Mouse (Mus musculus) forebrain, embryonic 13.5 days (tissue): ENCODE results near the gene Itgal. TPM values are rescaled to one million over a fixed set of nuclear protein-coding genes. Genes with fewer than 3 reads are reported as not detected.
A peak's percentile ranks its signal among the peaks of the same experiment; 100 is the strongest.
"Not testable (repeated sequence)": the region's sequence is repeated elsewhere in the genome, so short reads cannot be mapped to it uniquely, and the experiment has no call there.

ENCODE experiments used
- ATAC-seq: fragments of 200-750 bp; cut with Nextera tagmentation; 2 replicates; pipeline ENCODE4 v1.8.0; 2017
- H3K27ac ChIP-seq: fragments of 300-500 bp; sonication (generic); 2 replicates; pipeline ENCODE4 v1.5.1; 2015; ENCODE audit warnings: inconsistent platforms, mild to moderate bottlenecking, moderate library complexity
- H3K27me3 ChIP-seq: fragments of 300-500 bp; sonication (generic); 2 replicates; pipeline ENCODE4 v1.6.1; 2015; ENCODE audit warnings: mild to moderate bottlenecking, inconsistent platforms
- H3K36me3 ChIP-seq: fragments of 300-500 bp; sonication (generic); 2 replicates; pipeline ENCODE4 v1.6.1; 2015; ENCODE audit warnings: mild to moderate bottlenecking, inconsistent platforms; ENCODE audit not compliant: poor library complexity, severe bottlenecking
- H3K4me1 ChIP-seq: fragments of 300-500 bp; sonication (generic); 2 replicates; pipeline ENCODE4 v1.6.1; 2015; ENCODE audit warnings: inconsistent platforms
- H3K4me2 ChIP-seq: fragments of 300-500 bp; sonication (generic); 2 replicates; pipeline ENCODE4 v1.6.1; 2015; ENCODE audit warnings: inconsistent platforms, mild to moderate bottlenecking, moderate library complexity
- H3K4me3 ChIP-seq: fragments of 300-500 bp; sonication (generic); 2 replicates; pipeline ENCODE4 v1.5.1; 2015; ENCODE audit warnings: mild to moderate bottlenecking, inconsistent platforms
- H3K9ac ChIP-seq: fragments of 300-500 bp; sonication (generic); 2 replicates; pipeline ENCODE4 v1.6.1; 2015; ENCODE audit warnings: mild to moderate bottlenecking, inconsistent platforms
- H3K9me3 ChIP-seq: fragments of 300-500 bp; sonication (generic); replicated peaks from 2 replicates; pipeline ENCODE4 v1.6.1; 2016; ENCODE audit warnings: inconsistent platforms
- WGBS: fragments of 180-500 bp; shearing (Covaris S2); methylation state at CpG from one replicate; pipeline ENCODE4 v1.1.7; 2015; 5-methylcytosine and 5-hydroxymethylcytosine counted together
- polyA plus RNA-seq: library from polyadenylated mRNA; unstranded; fragments of >200 nt; fragmentation: Nextera tagmentation; extraction: Ambion mirVana; gene quantifications from 2 replicates; pipeline ENCODE4 v1.2.1, GENCODE M21; 2015

The Itgal gene
- polyA plus RNA-seq, 1 experiment from 2014 or later = 0.26 TPM

DNA sequence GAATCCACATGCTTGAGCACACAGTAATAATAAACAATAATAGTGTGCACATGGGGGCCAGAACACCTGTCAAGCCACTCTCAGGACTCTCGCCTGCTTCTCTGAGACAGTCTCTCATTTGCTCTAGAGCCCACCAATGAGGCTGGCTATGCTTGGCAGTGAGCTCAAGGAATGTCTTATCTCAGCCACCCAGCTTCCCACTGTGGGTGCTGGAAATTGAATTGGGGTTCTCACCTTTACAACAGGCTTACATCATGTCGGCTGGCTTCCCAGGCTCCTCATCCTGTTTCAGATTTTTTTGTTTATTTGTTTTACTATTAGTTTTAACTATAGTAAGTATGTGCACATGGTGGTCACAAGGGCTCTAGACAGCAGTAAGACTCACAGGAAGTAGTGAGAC is 75.2 kb downstream of the Itgal start:
- ATAC-seq = no peak
- H3K27me3 ChIP-seq = no peaks in the 10 kb centered on the region
- H3K9me3 ChIP-seq = no peaks in the 10 kb centered on the region
- no peak overlapping the region for H3K27ac ChIP-seq
- no peak overlapping the region for H3K9ac ChIP-seq
- peaks cover 13% of the 10 kb centered on the region for H3K36me3 ChIP-seq
- H3K4me1 ChIP-seq = peaks cover 6% of the 10 kb centered on the region
- H3K4me3 ChIP-seq = no peak overlapping the region
- WGBS = 92% methylated on average over 2 of the region's 2 CpGs
- no peak overlapping the region for H3K4me2 ChIP-seq

GRCm38 (mm10) chr7:127371870-127372269 is 75.8 kb downstream of the Itgal start:
- not testable (repeated sequence) for ATAC-seq, H3K27ac ChIP-seq, H3K9ac ChIP-seq, H3K4me3 ChIP-seq, H3K4me2 ChIP-seq, H3K27me3 ChIP-seq, H3K4me1 ChIP-seq, H3K9me3 ChIP-seq
- 87% methylated on average over 3 of the region's 3 CpGs for WGBS
- H3K36me3 ChIP-seq = peaks cover 13% of the 10 kb centered on the region

GRCm38 (mm10) chr7:127375271-127376245 is 79.5 kb downstream of the Itgal start, which contains the start of gene Zfp747:
Gene Zfp747 (minus strand): TSS chr7:127376050.
- ATAC-seq = peak; percentile 97
- H3K9me3 ChIP-seq, H3K27ac ChIP-seq, H3K27me3 ChIP-seq, H3K4me1 ChIP-seq: not testable (repeated sequence)
- WGBS = 2% methylated on average over 49 of the region's 49 CpGs
- Histone ChIP-seq H3K9ac (peak within 1 kb of the TSS; percentile 82), H3K36me3 (peaks cover 13% of the 10 kb centered on the region), H3K4me3 (peak within 1 kb of the TSS; percentile 76), H3K4me2 (peak within 1 kb of the TSS; percentile 77)

- ATAC-seq = no peak
- Histone ChIP-seq H3K27ac (no peak overlapping the region), H3K36me3 (peaks cover 21% of the 10 kb centered on the region), H3K4me3 (no peak overlapping the region), H3K27me3 (no peaks in the 10 kb centered on the region), H3K4me2 (no peak overlapping the region), H3K9me3 (no peaks in the 10 kb centered on the region), H3K9ac (no peak overlapping the region), H3K4me1 (peaks cover 6% of the 10 kb centered on the region)
- 78% methylated on average over 6 of the region's 6 CpGs for WGBS
Measured at GRCm38 (mm10) chr7:127378310-127378921, 82.4 kb downstream of the Itgal start.

Other genes with a start within 250 kb of the Itgal start
- not detected in 2 replicates for gene Zg16, start 208.9 kb upstream of the Itgal start, polyA plus RNA-seq
- 0.91 and 1.0 TPM in 2 replicates for gene AI467606, start 204.9 kb upstream of the Itgal start, polyA plus RNA-seq
- 0.67 and 0.96 TPM in 2 replicates for gene Qprt, start 174.0 kb upstream of the Itgal start, polyA plus RNA-seq
- 0.08 TPM in 1 of 2 replicates, not detected in the other for gene Spn, start 158.4 kb upstream of the Itgal start, polyA plus RNA-seq
- 89.0 and 98.7 TPM in 2 replicates for gene Cd2bp2, start 100.2 kb upstream of the Itgal start, polyA plus RNA-seq
- 24.9 and 27.3 TPM in 2 replicates for gene Tbc1d10b, start 87.8 kb upstream of the Itgal start, polyA plus RNA-seq
- 9.0 and 9.8 TPM in 2 replicates for gene Mylpf, start 87.4 kb upstream of the Itgal start, polyA plus RNA-seq
- gene Zfp553, start 63.2 kb upstream of the Itgal start, polyA plus RNA-seq = 68.9 and 73.1 TPM in 2 replicates
- gene Sept1, start 63.1 kb upstream of the Itgal start, polyA plus RNA-seq = 31.8 and 33.4 TPM in 2 replicates
- 53.9 and 54.2 TPM in 2 replicates for gene Zfp771, start 52.0 kb upstream of the Itgal start, polyA plus RNA-seq
- gene Dctpp1, start 35.6 kb upstream of the Itgal start, polyA plus RNA-seq = 224 and 229 TPM in 2 replicates
- gene Sephs2, start 22.2 kb upstream of the Itgal start, polyA plus RNA-seq = 51.1 and 53.2 TPM in 2 replicates
- 11.8 and 12.6 TPM in 2 replicates for gene Zfp768, start 49.3 kb downstream of the Itgal start, polyA plus RNA-seq
- 6.4 and 8.6 TPM in 2 replicates for gene Zfp747, start 79.8 kb downstream of the Itgal start, polyA plus RNA-seq
- 5.3 and 5.5 TPM in 2 replicates for gene 9130019O22Rik, start 90.9 kb downstream of the Itgal start, polyA plus RNA-seq
- 6.0 and 7.2 TPM in 2 replicates for gene E430018J23Rik, start 97.4 kb downstream of the Itgal start, polyA plus RNA-seq
- gene Zfp764, start 110.6 kb downstream of the Itgal start, polyA plus RNA-seq = 4.3 and 5.4 TPM in 2 replicates
- gene Zfp688, start 125.8 kb downstream of the Itgal start, polyA plus RNA-seq = 30.3 and 36.2 TPM in 2 replicates
- 16.6 and 17.4 TPM in 2 replicates for gene Zfp689, start 152.9 kb downstream of the Itgal start, polyA plus RNA-seq
- 49.6 and 51.0 TPM in 2 replicates for gene Prr14, start 163.4 kb downstream of the Itgal start, polyA plus RNA-seq
- gene Fbrs, start 182.9 kb downstream of the Itgal start, polyA plus RNA-seq = 11.2 and 11.9 TPM in 2 replicates
- 50.3 and 55.2 TPM in 2 replicates for gene Srcap, start 215.7 kb downstream of the Itgal start, polyA plus RNA-seq
- gene Gm42715, start 223.3 kb downstream of the Itgal start, polyA plus RNA-seq = 19.5 and 21.2 TPM in 2 replicates